Mouse (Mus musculus): ENCODE data around the gene Lhfpl2.

DNA sequence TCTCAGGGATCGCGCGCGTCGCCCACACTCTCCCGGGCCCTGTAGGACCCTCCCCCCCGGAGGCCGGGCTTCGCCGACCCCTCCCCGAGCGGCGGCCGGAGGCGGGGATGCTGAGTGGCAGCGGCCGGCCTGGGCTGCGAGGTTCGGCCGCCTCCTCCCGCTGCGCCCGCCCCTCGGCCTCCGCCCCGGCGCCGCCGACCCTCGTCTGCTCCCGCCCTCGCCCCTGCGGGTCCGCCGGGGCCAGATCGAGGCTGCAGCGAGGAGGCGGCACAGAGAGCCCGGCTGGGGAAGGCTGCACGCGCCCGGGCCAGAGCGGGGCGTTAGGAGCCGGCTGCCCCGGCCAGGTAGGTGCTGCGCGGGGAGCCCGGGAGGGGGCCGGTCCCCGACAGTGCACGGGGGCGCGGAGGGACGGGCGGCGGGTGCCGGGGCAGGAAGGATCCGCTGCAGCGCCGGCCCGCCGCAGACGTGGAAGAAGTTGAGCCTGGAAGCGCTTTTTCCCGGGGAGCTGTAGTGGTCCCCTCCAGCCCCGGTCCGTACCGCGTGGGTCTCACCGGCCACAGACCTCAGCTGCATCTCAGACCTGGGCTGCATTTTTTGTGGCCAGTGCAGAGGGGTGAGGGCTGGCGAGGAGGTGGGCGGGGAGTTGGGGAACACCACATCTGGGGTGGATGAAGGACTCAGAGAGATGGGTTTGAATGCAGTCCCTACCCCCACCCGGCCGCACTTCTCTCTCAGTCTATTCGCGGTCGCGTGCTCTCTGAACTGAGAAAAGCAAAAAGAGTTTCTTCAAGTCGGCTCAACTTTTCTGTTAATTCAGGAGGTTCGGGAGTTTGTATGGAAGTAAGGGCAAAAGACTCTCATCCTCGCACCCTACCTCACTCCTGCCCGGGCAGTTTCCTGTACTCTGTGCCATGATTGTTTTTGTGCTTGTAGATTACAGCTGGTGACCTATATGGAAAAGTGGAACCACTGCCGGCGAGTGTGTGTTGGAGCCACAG, at the start of gene Lhfpl2:
- TF ChIP-seq CTCF (IDR thresholded peaks at IDR 0.05; ENCODE audit: low read depth) (0 out of 2 replicates have a peak, but pooled peaks have one; percentile 17), EP300 (optimal IDR thresholded peaks at IDR 0.05) (no peak)
